Mouse (Mus musculus): ENCODE measurements around the gene Shroom3. TPM values are rescaled to one million over a fixed set of nuclear protein-coding genes. Genes with fewer than 3 reads are reported as not detected.

Gene Shroom3
- total RNA-seq, 1 experiment from 2014 or later, result not detected

- ATAC-seq (ENCODE audit: extremely low read depth, insufficient number of reproducible peaks, low FRiP score, poor library complexity, severe bottlenecking), result no peak
These were observed 322.1 kb downstream of the Shroom3 start for GRCm38 (mm10) chr5:93005229-93005814.

- ATAC-seq (ENCODE audit: extremely low read depth, insufficient number of reproducible peaks, low FRiP score, poor library complexity, severe bottlenecking), result no peak
These were observed 322.6 kb downstream of the Shroom3 start for GRCm38 (mm10) chr5:93005815-93006341.

GRCm38 (mm10) chr5:93008256-93008655 is 325.0 kb downstream of the Shroom3 start:
- ATAC-seq (ENCODE audit: extremely low read depth, insufficient number of reproducible peaks, low FRiP score, poor library complexity, severe bottlenecking), result no peak

Other genes starting within 250 kb of the Shroom3 start
- 42.7 and 43.7 TPM in 2 replicates for gene Nup54, start 248.2 kb upstream of the Shroom3 start, total RNA-seq (2017)
- 63.6 and 64.9 TPM in 2 replicates for gene Scarb2, start 176.6 kb upstream of the Shroom3 start, total RNA-seq (2017)
- gene Fam47e, start 128.4 kb upstream of the Shroom3 start, total RNA-seq (2017), result not detected in 2 replicates
- gene Stbd1, start 80.4 kb upstream of the Shroom3 start, total RNA-seq (2017), result 0.37 and 0.47 TPM in 2 replicates
- 0.47 TPM in 1 of 2 replicates, not detected in the other for gene Ccdc158, start 8.2 kb upstream of the Shroom3 start, total RNA-seq (2017)

All from neutrophil, adult 5-6 weeks (primary cell).